In genomic region chr9:70800588-70801315, GRCm38 (mm10) we compare ENCODE assay signal across 32 mouse cellular contexts.
DNase-seq lines count a peak whose midpoint lies in the region; ATAC-seq lines count a peak whose summit lies in the region.
"Had no signal": no experiment of that assay in that cellular context is flagged by ENCODE, and none has a peak within 500 bp of the region (broad histone marks: within the 10 kb centered on the region; RNA-seq: fewer than 3 reads in every experiment).

No protein-coding gene starts in this region.

- H3K4me1 ChIP-seq in heart, embryonic 10.5 days, result peaks cover 11% of the 10 kb centered on the region
- 0 out of 2 replicates have a peak, but pooled peaks cover 3% of the 10 kb centered on the region for H3K4me1 ChIP-seq in midbrain, embryonic 14.5 days (ENCODE audit: control insufficient read depth, insufficient read depth, low read length)
- H3K4me1 ChIP-seq in midbrain, embryonic 10.5 days, result peaks cover 14% of the 10 kb centered on the region
- H3K4me1 ChIP-seq: intestine, embryonic 15.5 days; limb, embryonic 13.5 days had no signal

- no peaks in the 10 kb centered on the region for H3K36me3 ChIP-seq in heart, embryonic 10.5 days
- H3K36me3 ChIP-seq in midbrain, embryonic 14.5 days (ENCODE audit: control insufficient read depth, insufficient read depth, low read length), result no peaks in the 10 kb centered on the region
- H3K36me3 ChIP-seq in midbrain, embryonic 10.5 days, result no peaks in the 10 kb centered on the region
- H3K36me3 ChIP-seq: embryonic facial prominence, embryonic 13.5 days; forebrain, embryonic 12.5 days; heart, embryonic 13.5 days; intestine, embryonic 15.5 days; limb, embryonic 13.5 days; lung, embryonic 15.5 days had no signal

- intact Hi-C loops in heart, postnatal 25 days (cut with DNase I), result no loop called here

- no peaks in the 10 kb centered on the region for H3K27me3 ChIP-seq in heart, embryonic 10.5 days (ENCODE audit: insufficient read depth, poor library complexity, severe bottlenecking)
- H3K27me3 ChIP-seq in midbrain, embryonic 14.5 days (ENCODE audit: control insufficient read depth, insufficient read depth, low read length), result no peaks in the 10 kb centered on the region
- no peaks in the 10 kb centered on the region for H3K27me3 ChIP-seq in midbrain, embryonic 10.5 days (ENCODE audit: low read depth, poor library complexity, severe bottlenecking)
- H3K27me3 ChIP-seq: CH12.LX; forebrain, embryonic 12.5 days; heart, embryonic 13.5 days; intestine, embryonic 15.5 days; limb, embryonic 13.5 days; lung, embryonic 15.5 days had no signal

- no peak for ATAC-seq in midbrain, embryonic 14.5 days (ENCODE audit: low FRiP score, low TSS enrichment)
- ATAC-seq in monocyte, adult 5-6 weeks (replicated peaks; ENCODE audit: insufficient number of reproducible peaks, low FRiP score, low TSS enrichment, poor library complexity, severe bottlenecking), result no peak
- ATAC-seq: intestine, embryonic 15.5 days had no signal

- no peak overlapping the region for H3K4me3 ChIP-seq in heart, embryonic 10.5 days
- H3K4me3 ChIP-seq in midbrain, embryonic 14.5 days (replicated peaks; ENCODE audit: low read depth, low read length), result no peak overlapping the region
- no peak overlapping the region for H3K4me3 ChIP-seq in midbrain, embryonic 10.5 days
- H3K4me3 ChIP-seq: embryonic facial prominence, embryonic 13.5 days; forebrain, embryonic 12.5 days; gastrocnemius, adult 2 months; heart, adult 2 months; heart, embryonic 13.5 days; intestine, embryonic 15.5 days; limb, embryonic 13.5 days; lung, embryonic 15.5 days had no signal

- H3K4me2 ChIP-seq in midbrain, embryonic 14.5 days (ENCODE audit: low read length), result no peak overlapping the region
- H3K4me2 ChIP-seq: embryonic facial prominence, embryonic 13.5 days; forebrain, embryonic 12.5 days; heart, embryonic 13.5 days; hindbrain, embryonic 14.5 days; intestine, embryonic 15.5 days; limb, embryonic 13.5 days; liver, embryonic 11.5 days; lung, embryonic 15.5 days had no signal

- no peaks in the 10 kb centered on the region for H3K9me3 ChIP-seq in heart, embryonic 10.5 days
- H3K9me3 ChIP-seq in midbrain, embryonic 14.5 days (ENCODE audit: control insufficient read depth, low read length), result no peaks in the 10 kb centered on the region
- H3K9me3 ChIP-seq in midbrain, embryonic 10.5 days (replicated peaks), result no peaks in the 10 kb centered on the region
- H3K9me3 ChIP-seq: embryonic facial prominence, embryonic 13.5 days; forebrain, embryonic 12.5 days; heart, embryonic 13.5 days; intestine, embryonic 15.5 days; limb, embryonic 13.5 days; lung, embryonic 15.5 days had no signal

- no peak overlapping the region for H3K27ac ChIP-seq in heart, embryonic 10.5 days
- H3K27ac ChIP-seq in midbrain, embryonic 14.5 days (replicated peaks; ENCODE audit: low read depth, low read length), result no peak overlapping the region
- no peak overlapping the region for H3K27ac ChIP-seq in midbrain, embryonic 10.5 days (replicated peaks)
- H3K27ac ChIP-seq: embryonic facial prominence, embryonic 13.5 days; forebrain, embryonic 12.5 days; gastrocnemius, adult 2 months; heart, adult 2 months; heart, embryonic 13.5 days; hindbrain, embryonic 14.5 days; intestine, embryonic 15.5 days; kidney, postnatal 0 days; limb, embryonic 13.5 days; lung, embryonic 15.5 days had no signal

- no peak overlapping the region for H3K9ac ChIP-seq in midbrain, embryonic 14.5 days (replicated peaks; ENCODE audit: low read length)
- H3K9ac ChIP-seq: embryonic facial prominence, embryonic 13.5 days; forebrain, embryonic 12.5 days; heart, embryonic 13.5 days; hindbrain, embryonic 14.5 days; intestine, embryonic 15.5 days; limb, embryonic 13.5 days; lung, embryonic 15.5 days had no signal

- peak; percentile 66 for DNase-seq in heart, embryonic 10.5 days (ENCODE audit: low spot score)
- no peak for DNase-seq in heart, postnatal 25 days (ENCODE audit: low spot score)
- peak; percentile 37 for DNase-seq in midbrain, embryonic 14.5 days
- no peak for DNase-seq in midbrain, embryonic 10.5 days (ENCODE audit: low spot score)
- DNase-seq in Muller cell, postnatal 12 days (ENCODE audit: inconsistent ontology term), result peak; percentile 25
- DNase-seq in brain, adult 2 months (ENCODE audit: low read depth, low spot score), result peak; percentile 21
- DNase-seq: adrenal gland, adult 8-10 months; B cell, adult 2 months; cerebellum, adult 11-12 months; cerebellum, adult 9-11 months; embryo, embryonic 11 days; gastrocnemius, adult 2 months; gastrocnemius, postnatal 36 days; heart, adult 2 months; heart, postnatal 10 days; kidney, adult 2 months; kidney, postnatal 4 days; right cerebral cortex, adult 18-20 months; spleen, adult 18-20 months; thymus, adult 2 months; thymus, postnatal 36 days had no signal

- WGBS in heart, embryonic 10.5 days, result 44% methylated on average over 8 of the region's 8 CpGs
- 62% methylated on average over 8 of the region's 8 CpGs for WGBS in midbrain, embryonic 14.5 days
- 76% methylated on average over 8 of the region's 8 CpGs for WGBS in midbrain, embryonic 10.5 days

Comparison
In these comparisons a context has a peak if more than half of its experiments do, and no peak if none do; other contexts are left out.
1. DNase-seq: peak in heart, embryonic 10.5 days (single experiment), midbrain, embryonic 14.5 days (single experiment), Muller cell, postnatal 12 days (single experiment) and brain, adult 2 months (single experiment); none in heart, postnatal 25 days (single experiment) and midbrain, embryonic 10.5 days (single experiment).